ENCODE assay signal across 14 mouse cellular contexts in genomic region chr7:111226026-111226656, GRCm38 (mm10).
"Had no signal": no experiment of that assay in that cellular context is flagged by ENCODE, and none has a peak within 500 bp of the region (broad histone marks: within the 10 kb centered on the region; RNA-seq: fewer than 3 reads in every experiment).

No protein-coding gene starts in this region.

- DNase-seq: kidney, adult 11 months; kidney, postnatal 10 days; kidney, postnatal 4 days; liver, embryonic 13.5 days; liver, postnatal 0 days; midbrain, embryonic 14.5 days; thymus, postnatal 14 days had no signal

- H3K4me2 ChIP-seq: liver, embryonic 13.5 days; neural tube, embryonic 15.5 days had no signal

- H3K4me3 ChIP-seq: layer of hippocampus, adult 2 months; limb, embryonic 10.5 days; liver, embryonic 13.5 days; myocyte; neural tube, embryonic 15.5 days had no signal

- H3K36me3 ChIP-seq: limb, embryonic 10.5 days; liver, embryonic 13.5 days; neural tube, embryonic 15.5 days had no signal

- ATAC-seq: liver, postnatal 0 days; lung, postnatal 0 days had no signal

- H3K4me1 ChIP-seq: limb, embryonic 10.5 days; neural tube, embryonic 15.5 days had no signal

- H3K27ac ChIP-seq: layer of hippocampus, adult 2 months; limb, embryonic 10.5 days; liver, embryonic 13.5 days; macrophage; neural tube, embryonic 15.5 days; stomach, postnatal 0 days had no signal

- H3K9ac ChIP-seq: liver, embryonic 13.5 days; liver, postnatal 0 days; neural tube, embryonic 15.5 days had no signal

- H3K9me3 ChIP-seq: limb, embryonic 10.5 days; liver, embryonic 13.5 days; neural tube, embryonic 15.5 days had no signal

- H3K27me3 ChIP-seq: liver, embryonic 13.5 days; neural tube, embryonic 15.5 days had no signal
